Mouse (Mus musculus): ENCODE measurements at regions not wholly inside any gene's neighbourhood (a gene's known extent, or its start where the extent isn't known, plus 50 kb on each side); places are given as distances from the start of the nearest gene placed in this dataset.
A peak's percentile ranks its signal among the peaks of the same experiment; 100 is the strongest.

DNA sequence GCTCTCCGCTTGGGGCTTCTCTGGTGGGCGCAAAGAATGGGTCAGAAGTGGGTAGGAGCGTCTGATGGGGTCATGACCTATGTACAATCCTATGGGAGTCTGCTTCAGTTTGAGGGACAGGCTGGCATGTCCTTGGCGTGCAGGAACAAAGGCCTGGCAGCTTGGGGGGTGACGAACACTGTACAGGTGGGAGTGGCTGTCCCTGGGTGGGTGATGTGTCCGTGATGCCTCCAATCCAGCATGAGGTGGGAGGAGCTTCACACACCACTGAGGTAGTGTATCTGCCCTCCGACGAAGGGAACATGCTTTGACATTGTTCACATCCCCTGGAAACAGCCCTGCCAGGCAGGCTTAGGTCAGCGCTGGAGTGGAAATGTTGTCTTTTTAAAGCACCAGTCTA is 101.4 kb upstream of the Pitx1 start:
- H3K9ac ChIP-seq, result no peak overlapping the region
- DNase-seq (ENCODE audit: low spot score) (no peak), ATAC-seq (ENCODE audit: low FRiP score) (no peak)
- H3K4me2 ChIP-seq (replicated peaks), result no peak overlapping the region
- peaks cover 6% of the 10 kb centered on the region; the same call in 1 of the 2 replicates for H3K9me3 ChIP-seq (ENCODE audit: control insufficient read depth, low read length)
- H3K36me3 ChIP-seq (replicated peaks; ENCODE audit: control insufficient read depth, insufficient read depth), result no peaks in the 10 kb centered on the region
- WGBS, result 79% methylated on average over 9 of the region's 9 CpGs
- no peak overlapping the region for H3K4me3 ChIP-seq (replicated peaks; ENCODE audit: low read length)
- H3K27me3 ChIP-seq (ENCODE audit: control insufficient read depth, insufficient read depth, low read length), result no peaks in the 10 kb centered on the region
- no peak overlapping the region for H3K27ac ChIP-seq
- no peaks in the 10 kb centered on the region for H3K4me1 ChIP-seq (replicated peaks; ENCODE audit: control insufficient read depth, insufficient read depth, low read length)

DNA sequence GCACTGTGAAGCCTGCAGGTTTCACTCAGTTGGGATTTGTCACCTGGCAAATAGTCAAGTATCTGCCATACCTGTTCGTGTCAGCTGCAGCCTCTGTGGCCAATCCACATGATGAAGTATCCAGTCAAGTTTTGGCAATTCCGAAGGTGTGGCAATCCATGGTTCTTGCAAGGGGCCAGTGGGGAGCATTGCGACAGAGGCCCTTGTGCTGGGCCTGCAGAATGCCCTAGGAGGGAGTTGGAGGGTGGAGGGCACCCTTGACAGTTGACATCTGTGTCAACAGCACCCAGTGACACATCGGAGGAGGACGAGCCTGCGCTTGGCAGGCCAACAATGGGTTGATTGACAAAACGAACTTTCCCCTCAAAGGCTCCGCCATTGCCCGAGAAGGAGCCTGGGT is 101.0 kb upstream of the Pitx1 start:
- Histone ChIP-seq H3K9ac (no peak overlapping the region), H3K36me3 (replicated peaks; ENCODE audit: control insufficient read depth, insufficient read depth) (no peaks in the 10 kb centered on the region), H3K27me3 (ENCODE audit: control insufficient read depth, insufficient read depth, low read length) (no peaks in the 10 kb centered on the region), H3K4me1 (replicated peaks; ENCODE audit: control insufficient read depth, insufficient read depth, low read length) (no peaks in the 10 kb centered on the region), H3K4me3 (replicated peaks; ENCODE audit: low read length) (no peak overlapping the region), H3K27ac (no peak overlapping the region), H3K9me3 (ENCODE audit: control insufficient read depth, low read length) (peaks cover 5% of the 10 kb centered on the region; the same call in 1 of the 2 replicates), H3K4me2 (replicated peaks) (no peak overlapping the region)
- ATAC-seq (ENCODE audit: low FRiP score) (no peak), DNase-seq (ENCODE audit: low spot score) (no peak)
- WGBS, result 87% methylated on average over 9 of the region's 9 CpGs

DNA sequence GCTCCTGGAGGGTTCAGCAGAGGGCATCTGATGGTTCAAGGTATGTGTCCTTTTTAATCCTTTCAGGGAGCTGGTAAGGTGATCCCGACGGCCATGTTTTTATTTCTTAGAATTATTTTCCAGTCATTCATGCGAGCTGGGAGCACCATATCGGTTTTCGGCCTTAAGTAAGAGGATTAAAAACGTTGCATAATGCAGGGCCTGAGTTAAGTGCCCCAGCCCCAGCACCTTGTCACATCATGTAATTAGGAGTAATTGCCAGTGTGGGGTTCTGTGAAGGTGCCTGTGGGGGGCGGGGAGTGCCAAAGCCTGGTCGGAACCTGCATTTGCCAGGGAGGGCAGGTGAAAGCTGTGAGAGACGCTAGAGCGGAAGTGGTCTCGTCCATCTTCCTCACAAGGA is 94.6 kb upstream of the Pitx1 start:
- DNase-seq (ENCODE audit: low spot score) (no peak), ATAC-seq (ENCODE audit: low FRiP score) (no peak)
- WGBS, result 80% methylated on average over 11 of the region's 11 CpGs
- H3K4me3 ChIP-seq (replicated peaks; ENCODE audit: low read length), result no peak overlapping the region
- H3K27me3 ChIP-seq (ENCODE audit: control insufficient read depth, insufficient read depth, low read length), result no peaks in the 10 kb centered on the region
- H3K4me2 ChIP-seq (replicated peaks), result no peak overlapping the region
- no peaks in the 10 kb centered on the region for H3K9me3 ChIP-seq (ENCODE audit: control insufficient read depth, low read length)
- no peak overlapping the region for H3K27ac ChIP-seq
- no peaks in the 10 kb centered on the region for H3K4me1 ChIP-seq (replicated peaks; ENCODE audit: control insufficient read depth, insufficient read depth, low read length)
- no peaks in the 10 kb centered on the region for H3K36me3 ChIP-seq (replicated peaks; ENCODE audit: control insufficient read depth, insufficient read depth)
- no peak overlapping the region for H3K9ac ChIP-seq

DNA sequence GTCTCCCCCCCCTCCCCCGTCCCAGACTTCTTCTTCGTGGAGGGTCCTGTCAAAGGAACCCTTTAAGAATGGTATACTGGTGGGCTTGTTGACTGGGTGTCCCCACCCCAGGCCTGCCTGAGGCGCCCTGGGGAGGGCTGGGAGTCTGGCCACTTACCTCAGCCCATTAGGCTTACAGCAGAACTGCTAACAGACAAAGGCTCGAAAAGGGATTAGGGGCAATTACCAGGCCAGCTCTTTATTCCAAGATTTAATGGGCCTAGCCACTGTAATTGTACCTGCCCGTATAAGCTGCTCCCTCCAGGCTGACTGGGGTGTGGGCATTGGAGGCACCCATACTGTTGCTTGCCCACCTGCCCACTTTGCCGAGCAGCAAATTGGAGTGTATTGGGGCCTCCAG is 93.8 kb upstream of the Pitx1 start:
- no peaks in the 10 kb centered on the region for H3K36me3 ChIP-seq (replicated peaks; ENCODE audit: control insufficient read depth, insufficient read depth)
- H3K9me3 ChIP-seq (ENCODE audit: control insufficient read depth, low read length), result no peaks in the 10 kb centered on the region
- no peaks in the 10 kb centered on the region for H3K4me1 ChIP-seq (replicated peaks; ENCODE audit: control insufficient read depth, insufficient read depth, low read length)
- 72% methylated on average over 6 of the region's 6 CpGs for WGBS
- no peak for ATAC-seq (ENCODE audit: low FRiP score)
- no peak overlapping the region for H3K4me3 ChIP-seq (replicated peaks; ENCODE audit: low read length)
- no peaks in the 10 kb centered on the region for H3K27me3 ChIP-seq (ENCODE audit: control insufficient read depth, insufficient read depth, low read length)
- no peak overlapping the region for H3K27ac ChIP-seq
- H3K4me2 ChIP-seq (replicated peaks), result no peak overlapping the region
- DNase-seq (ENCODE audit: low spot score), result no peak
- H3K9ac ChIP-seq, result no peak overlapping the region

DNA sequence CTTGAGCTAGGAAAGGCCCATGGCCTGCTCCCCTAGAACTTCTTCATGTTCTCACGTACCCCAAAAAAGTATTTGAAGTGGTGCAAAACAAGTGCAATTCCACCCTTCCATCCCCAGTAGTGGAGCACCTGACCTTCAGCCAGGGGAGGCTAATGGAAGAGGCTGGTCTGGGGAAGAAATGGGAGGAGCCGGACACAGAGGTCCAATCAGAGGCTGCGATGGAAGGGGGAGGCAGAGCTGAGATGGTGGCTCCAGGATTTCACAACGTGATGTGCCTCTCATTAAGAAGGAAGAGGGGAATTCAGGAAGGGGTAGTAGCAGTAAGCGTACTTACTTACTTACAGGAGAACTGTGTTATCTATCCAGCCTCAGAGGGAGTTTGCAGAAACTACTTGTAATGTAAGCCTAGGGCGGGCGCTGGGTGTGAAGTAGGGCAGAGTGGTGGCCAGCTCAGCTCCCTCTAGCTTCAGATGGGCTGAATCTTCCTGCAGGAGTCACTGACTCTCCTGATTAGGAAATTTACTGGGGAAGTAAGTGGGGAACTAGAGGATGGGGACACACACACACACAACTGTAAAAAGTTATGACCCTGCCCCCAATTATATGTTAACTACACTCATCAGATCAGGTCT is 87.6 kb upstream of the Pitx1 start:
- ATAC-seq (ENCODE audit: low FRiP score) (no peak), DNase-seq (ENCODE audit: low spot score) (no peak)
- WGBS, result 18% methylated on average over 7 of the region's 7 CpGs
- Histone ChIP-seq H3K4me1 (replicated peaks; ENCODE audit: control insufficient read depth, insufficient read depth, low read length) (no peaks in the 10 kb centered on the region), H3K27ac (no peak overlapping the region), H3K4me3 (replicated peaks; ENCODE audit: low read length) (no peak overlapping the region), H3K9me3 (ENCODE audit: control insufficient read depth, low read length) (no peaks in the 10 kb centered on the region), H3K36me3 (replicated peaks; ENCODE audit: control insufficient read depth, insufficient read depth) (no peaks in the 10 kb centered on the region), H3K4me2 (replicated peaks) (peak overlapping the region; percentile 4; the same call in 1 of the 2 replicates), H3K27me3 (ENCODE audit: control insufficient read depth, insufficient read depth, low read length) (no peaks in the 10 kb centered on the region), H3K9ac (no peak overlapping the region)

DNA sequence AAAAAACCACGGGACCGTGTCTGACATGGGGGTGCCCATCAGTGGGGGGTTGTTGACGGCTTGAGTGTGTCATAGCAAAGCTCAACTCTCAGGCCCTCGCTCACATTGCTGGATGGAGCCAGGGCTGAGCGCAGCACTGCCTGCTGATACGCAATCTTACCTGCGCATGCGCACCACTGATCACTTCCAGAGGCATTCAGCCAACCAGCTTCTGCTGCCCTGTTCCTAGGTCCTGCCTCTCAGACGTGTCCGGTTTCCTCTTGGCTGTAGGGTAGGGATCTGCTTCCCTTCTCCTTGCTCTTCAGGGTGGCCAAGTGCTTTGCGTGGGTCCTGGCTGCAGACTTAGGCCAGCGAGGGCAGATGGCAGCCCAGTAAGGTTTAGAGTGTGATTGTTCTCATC is 81.3 kb upstream of the Pitx1 start:
- Histone ChIP-seq H3K27me3 (ENCODE audit: control insufficient read depth, insufficient read depth, low read length) (no peaks in the 10 kb centered on the region), H3K27ac (no peak overlapping the region), H3K4me1 (replicated peaks; ENCODE audit: control insufficient read depth, insufficient read depth, low read length) (0 out of 2 replicates have a peak, but pooled peaks cover 6% of the 10 kb centered on the region), H3K9me3 (ENCODE audit: control insufficient read depth, low read length) (no peaks in the 10 kb centered on the region), H3K4me3 (replicated peaks; ENCODE audit: low read length) (no peak overlapping the region), H3K36me3 (replicated peaks; ENCODE audit: control insufficient read depth, insufficient read depth) (no peaks in the 10 kb centered on the region), H3K4me2 (replicated peaks) (no peak overlapping the region), H3K9ac (no peak overlapping the region)
- 94% methylated on average over 12 of the region's 12 CpGs for WGBS
- no peak for ATAC-seq (ENCODE audit: low FRiP score)
- DNase-seq (ENCODE audit: low spot score), result no peak

DNA sequence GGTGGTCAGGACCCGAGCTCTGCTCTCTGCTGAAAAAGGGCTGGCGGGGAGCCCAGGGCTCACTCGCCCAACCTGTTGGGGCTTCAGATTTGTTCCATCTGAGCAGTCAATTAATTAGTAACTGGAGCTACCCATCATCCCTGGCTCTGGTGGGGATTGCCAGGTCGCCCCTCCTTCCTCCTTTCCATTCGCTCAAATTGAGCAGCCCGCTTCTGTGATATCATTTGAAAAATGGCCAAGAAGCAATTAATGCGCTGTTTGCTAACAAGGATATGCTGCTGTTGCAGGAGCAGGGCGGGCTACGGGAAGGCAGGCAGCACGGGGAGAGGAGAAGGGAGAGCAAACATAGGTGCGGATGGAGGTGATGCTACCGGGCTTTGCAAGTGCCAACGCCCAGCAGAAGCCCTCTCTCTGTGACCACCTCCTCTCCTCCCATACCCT is 76.3 kb upstream of the Pitx1 start:
- H3K9me3 ChIP-seq (ENCODE audit: control insufficient read depth, low read length), result no peaks in the 10 kb centered on the region
- no peak overlapping the region for H3K9ac ChIP-seq
- ATAC-seq (ENCODE audit: low FRiP score) (no peak; the same call in 1 of the 2 replicates), DNase-seq (ENCODE audit: low spot score) (peak; percentile 50)
- H3K4me1 ChIP-seq (replicated peaks; ENCODE audit: control insufficient read depth, insufficient read depth, low read length), result peaks cover 7% of the 10 kb centered on the region; the same call in 1 of the 2 replicates
- no peaks in the 10 kb centered on the region for H3K27me3 ChIP-seq (ENCODE audit: control insufficient read depth, insufficient read depth, low read length)
- H3K36me3 ChIP-seq (replicated peaks; ENCODE audit: control insufficient read depth, insufficient read depth), result no peaks in the 10 kb centered on the region
- WGBS, result 51% methylated on average over 13 of the region's 13 CpGs
- no peak overlapping the region for H3K4me3 ChIP-seq (replicated peaks; ENCODE audit: low read length)
- no peak overlapping the region for H3K4me2 ChIP-seq (replicated peaks)
- H3K27ac ChIP-seq, result no peak overlapping the region

DNA sequence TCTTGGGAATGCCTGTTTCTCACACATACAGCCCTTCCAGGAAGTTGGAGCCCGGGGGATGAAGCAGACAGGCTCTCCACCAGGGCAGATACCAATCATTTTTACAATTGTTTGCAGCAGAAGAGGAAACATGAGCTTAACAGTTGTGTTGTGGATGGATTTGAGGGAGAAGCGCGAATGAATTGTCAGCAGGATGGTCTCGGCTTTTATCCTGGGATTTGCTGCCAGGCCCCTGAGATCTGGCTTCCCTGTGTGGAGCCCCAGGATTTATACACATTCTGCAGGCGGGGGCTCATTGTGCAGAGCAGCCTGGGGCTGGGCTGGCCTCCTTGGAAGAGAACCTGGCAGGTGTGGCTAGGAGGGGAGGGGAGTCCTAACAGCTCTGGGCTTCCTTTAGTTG is 73.9 kb upstream of the Pitx1 start:
- ATAC-seq (ENCODE audit: low FRiP score), result no peak
- Histone ChIP-seq H3K9me3 (ENCODE audit: control insufficient read depth, low read length) (no peaks in the 10 kb centered on the region), H3K4me3 (replicated peaks; ENCODE audit: low read length) (no peak overlapping the region), H3K9ac (no peak overlapping the region), H3K27me3 (ENCODE audit: control insufficient read depth, insufficient read depth, low read length) (no peaks in the 10 kb centered on the region), H3K4me1 (replicated peaks; ENCODE audit: control insufficient read depth, insufficient read depth, low read length) (peaks cover 7% of the 10 kb centered on the region; the same call in 1 of the 2 replicates), H3K36me3 (replicated peaks; ENCODE audit: control insufficient read depth, insufficient read depth) (no peaks in the 10 kb centered on the region), H3K27ac (no peak overlapping the region), H3K4me2 (replicated peaks) (no peak overlapping the region)
- WGBS, result 32% methylated on average over 5 of the region's 5 CpGs
- DNase-seq (ENCODE audit: low spot score), result no peak

DNA sequence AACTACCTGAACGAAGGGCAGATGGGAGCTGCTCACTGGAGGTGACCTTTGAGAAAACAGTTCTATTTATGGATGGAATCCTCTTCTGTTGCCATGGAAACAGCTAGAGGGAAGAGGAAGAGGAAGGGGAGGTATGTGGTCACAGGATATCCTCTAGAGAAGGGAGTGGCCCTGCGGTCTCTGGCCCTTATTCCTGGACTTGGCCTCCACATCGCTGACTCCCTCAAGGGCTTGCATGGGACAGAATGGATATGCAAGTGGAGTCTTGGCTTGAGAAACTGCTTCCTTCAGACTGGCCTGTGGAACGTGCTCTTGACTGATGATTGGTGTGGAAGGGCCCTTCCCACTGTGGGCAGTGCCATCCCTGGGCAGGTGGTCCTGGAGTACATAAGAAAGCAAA is 68.9 kb upstream of the Pitx1 start:
- 0 out of 2 replicates have a peak, but pooled peaks cover under 1% of the 10 kb centered on the region for H3K4me1 ChIP-seq (replicated peaks; ENCODE audit: control insufficient read depth, insufficient read depth, low read length)
- no peak overlapping the region for H3K27ac ChIP-seq
- no peaks in the 10 kb centered on the region for H3K36me3 ChIP-seq (replicated peaks; ENCODE audit: control insufficient read depth, insufficient read depth)
- 83% methylated on average over 4 of the region's 4 CpGs for WGBS
- ATAC-seq (ENCODE audit: low FRiP score) (no peak), DNase-seq (ENCODE audit: low spot score) (no peak)
- no peak overlapping the region for H3K9ac ChIP-seq
- H3K9me3 ChIP-seq (ENCODE audit: control insufficient read depth, low read length), result no peaks in the 10 kb centered on the region
- no peaks in the 10 kb centered on the region for H3K27me3 ChIP-seq (ENCODE audit: control insufficient read depth, insufficient read depth, low read length)
- H3K4me3 ChIP-seq (replicated peaks; ENCODE audit: low read length), result no peak overlapping the region
- H3K4me2 ChIP-seq (replicated peaks), result no peak overlapping the region

DNA sequence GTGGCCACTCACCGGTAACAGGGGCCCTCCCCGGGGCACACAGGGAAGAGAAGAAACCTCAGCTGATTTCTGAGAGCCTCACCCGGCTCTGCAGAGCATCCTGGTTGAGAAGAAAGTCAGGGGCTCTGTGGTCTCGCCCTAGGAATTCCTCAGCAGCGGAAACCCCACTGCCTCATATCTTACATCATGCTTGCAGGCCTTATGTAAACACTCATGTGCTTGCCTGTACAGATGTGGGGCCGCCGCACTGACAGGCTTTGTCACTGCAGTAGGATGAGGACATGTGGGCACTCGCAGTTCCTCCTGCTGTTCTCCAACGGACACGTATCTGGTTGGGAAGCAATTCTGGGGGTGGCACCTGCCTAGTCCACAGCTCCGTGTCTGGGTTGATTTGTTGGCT is 66.3 kb upstream of the Pitx1 start:
- no peaks in the 10 kb centered on the region for H3K9me3 ChIP-seq (ENCODE audit: control insufficient read depth, low read length)

More for the DNA sequence above, 66.3 kb upstream of the Pitx1 start:
- H3K9ac ChIP-seq, result no peak overlapping the region
- H3K4me3 ChIP-seq (replicated peaks; ENCODE audit: low read length), result no peak overlapping the region
- 78% methylated on average over 11 of the region's 11 CpGs for WGBS
- H3K4me2 ChIP-seq (replicated peaks), result no peak overlapping the region
- H3K27ac ChIP-seq, result no peak overlapping the region
- peaks cover 13% of the 10 kb centered on the region for H3K4me1 ChIP-seq (replicated peaks; ENCODE audit: control insufficient read depth, insufficient read depth, low read length)
- no peaks in the 10 kb centered on the region for H3K36me3 ChIP-seq (replicated peaks; ENCODE audit: control insufficient read depth, insufficient read depth)
- ATAC-seq (ENCODE audit: low FRiP score) (no peak), DNase-seq (ENCODE audit: low spot score) (no peak)
- H3K27me3 ChIP-seq (ENCODE audit: control insufficient read depth, insufficient read depth, low read length), result no peaks in the 10 kb centered on the region
